Mouse (Mus musculus) MEL (cell line): ENCODE measurements around the gene Lima1. TPM values are rescaled to one million over a fixed set of nuclear protein-coding genes. Genes with fewer than 3 reads are reported as not detected.

Source experiments
- DNase-seq: peaks from one replicate; pipeline ENCODE4 v3.0.0; 2011; ENCODE audit warnings: low read depth, low spot score
- H3K27ac ChIP-seq: 2 replicates; pipeline ENCODE4 v1.5.1; 2012; ENCODE audit warnings: low read depth, mild to moderate bottlenecking, control low read depth, low read length, moderate library complexity; ENCODE audit not compliant: control insufficient read depth
- H3K27me3 ChIP-seq, 2 experiments: fragments of 150-350 bp in 1 of 2; sonication (generic) in 1 of 2; 2 replicates each; pipeline ENCODE4 v1.6.1; 2012; ENCODE audit warnings: low read length in 2 of 2, mild to moderate bottlenecking in 2 of 2, improper control_type of control experiment in 1 of 2, moderate library complexity in 1 of 2; ENCODE audit not compliant: insufficient read depth in 2 of 2, control insufficient read depth in 1 of 2
- H3K36me3 ChIP-seq, 2 experiments: 2 replicates each; pipeline ENCODE4 v1.6.1; 2012 to 2014; ENCODE audit warnings: low read length in 2 of 2, improper control_type of control experiment in 1 of 2, inconsistent platforms in 1 of 2, mild to moderate bottlenecking in 1 of 2; ENCODE audit not compliant: insufficient read depth in 2 of 2, control insufficient read depth in 1 of 2
- H3K4me1 ChIP-seq, 2 experiments: fragments of 150-350 bp in 1 of 2; sonication (generic) in 1 of 2; 2 replicates each; pipeline ENCODE4 v1.6.1; 2012; ENCODE audit warnings: low read length in 2 of 2, improper control_type of control experiment in 1 of 2, mild to moderate bottlenecking in 1 of 2; ENCODE audit not compliant: insufficient read depth in 2 of 2, control insufficient read depth in 1 of 2
- H3K4me3 ChIP-seq, 2 experiments: fragments of 150-350 bp in 1 of 2; sonication (generic) in 1 of 2; 2 replicates each; pipeline ENCODE4 v1.5.1; 2012; ENCODE audit warnings: low read depth in 2 of 2, low read length in 2 of 2, mild to moderate bottlenecking in 2 of 2, moderate library complexity in 2 of 2, control low read depth in 1 of 2, improper control_type of control experiment in 1 of 2; ENCODE audit not compliant: control insufficient read depth in 1 of 2, insufficient read depth in 1 of 2
- H3K79me2 ChIP-seq: 2 replicates; pipeline ENCODE4 v1.6.1; 2012; ENCODE audit warnings: mild to moderate bottlenecking, low read length, moderate library complexity; ENCODE audit not compliant: control insufficient read depth, poor library complexity, insufficient read depth
- H3K9ac ChIP-seq: 2 replicates; pipeline ENCODE4 v1.6.1; 2012; ENCODE audit warnings: low read depth, mild to moderate bottlenecking, control low read depth, low read length, moderate library complexity; ENCODE audit not compliant: control insufficient read depth, poor library complexity, severe bottlenecking
- H3K9me3 ChIP-seq: fragments of 150-350 bp; sonication (generic); replicated peaks from 2 replicates; pipeline ENCODE4 v1.6.1; 2012; ENCODE audit warnings: mild to moderate bottlenecking, low read length, improper control_type of control experiment, moderate library complexity; ENCODE audit not compliant: insufficient read depth
- CHD1 ChIP-seq: IDR thresholded peaks from 2 replicates; pipeline ENCODE4 v1.6.1; 2012; ENCODE audit warnings: low read depth, mild to moderate bottlenecking, inconsistent platforms, low read length, improper control_type of control experiment
- E2F4 ChIP-seq: IDR thresholded peaks from 2 replicates; pipeline ENCODE4 v1.6.1; 2011; ENCODE audit warnings: low read depth, low read length, improper control_type of control experiment, borderline replicate concordance
- GATA1 ChIP-seq: IDR thresholded peaks from 2 replicates; pipeline ENCODE4 v1.6.1; 2011; ENCODE audit warnings: low read depth, low read length, improper control_type of control experiment
- JUND ChIP-seq: IDR thresholded peaks from 2 replicates; pipeline ENCODE4 v1.6.1; 2011; ENCODE audit warnings: low read depth, mild to moderate bottlenecking, improper control_type of control experiment, low read length
- KAT2A ChIP-seq: conservative IDR thresholded peaks from 2 replicates; pipeline ENCODE4 v1.6.1; 2012; ENCODE audit warnings: low read depth, low read length, improper control_type of control experiment, inconsistent platforms
- MAX ChIP-seq: IDR thresholded peaks from 2 replicates; pipeline ENCODE4 v1.6.1; 2011; ENCODE audit warnings: low read length, improper control_type of control experiment
- MAZ ChIP-seq: IDR thresholded peaks from 2 replicates; pipeline ENCODE4 v1.6.1; 2012; ENCODE audit warnings: low read depth, mild to moderate bottlenecking, inconsistent platforms, low read length, improper control_type of control experiment
- MEF2A ChIP-seq: IDR thresholded peaks from 2 replicates; pipeline ENCODE4 v1.6.1; 2014; ENCODE audit warnings: low read depth, mild to moderate bottlenecking, inconsistent platforms, low read length, improper control_type of control experiment; ENCODE audit not compliant: poor library complexity, insufficient replicate concordance, severe bottlenecking; ENCODE audit errors: extremely low read depth
- MXI1 ChIP-seq: IDR thresholded peaks from 2 replicates; pipeline ENCODE4 v1.6.1; 2011; ENCODE audit warnings: mild to moderate bottlenecking, low read depth, low read length, improper control_type of control experiment
- MYB ChIP-seq: IDR thresholded peaks from 2 replicates; pipeline ENCODE4 v1.6.1; 2011; ENCODE audit warnings: mild to moderate bottlenecking, low read depth, low read length, improper control_type of control experiment
- NELFE ChIP-seq: IDR thresholded peaks from 2 replicates; pipeline ENCODE4 v1.6.1; 2011; ENCODE audit warnings: low read depth, low read length, improper control_type of control experiment
- NRF1 ChIP-seq: IDR thresholded peaks from 2 replicates; pipeline ENCODE4 v1.6.1; 2014; ENCODE audit warnings: low read depth, mild to moderate bottlenecking, inconsistent platforms, low read length, improper control_type of control experiment, moderate library complexity; ENCODE audit not compliant: poor library complexity, insufficient read depth, severe bottlenecking
- POLR2A ChIP-seq, 2 experiments: IDR thresholded peaks; 2 replicates each; pipeline ENCODE4 v1.6.1; 2011 to 2012; ENCODE audit warnings: low read length in 2 of 2, mild to moderate bottlenecking in 2 of 2, control low read depth in 1 of 2, improper control_type of control experiment in 1 of 2, low read depth in 1 of 2, moderate library complexity in 1 of 2; ENCODE audit not compliant: control insufficient read depth in 1 of 2, insufficient read depth in 1 of 2, poor library complexity in 1 of 2
- POLR2AphosphoS2 ChIP-seq: IDR thresholded peaks from 2 replicates; pipeline ENCODE4 v1.6.1; 2011; ENCODE audit warnings: low read length, improper control_type of control experiment
- RAD21 ChIP-seq: IDR thresholded peaks from 2 replicates; pipeline ENCODE4 v1.6.1; 2011; ENCODE audit warnings: mild to moderate bottlenecking, low read depth, low read length, improper control_type of control experiment
- TAL1 ChIP-seq: IDR thresholded peaks from 2 replicates; pipeline ENCODE4 v1.6.1; 2012; ENCODE audit warnings: mild to moderate bottlenecking, inconsistent platforms, low read length, moderate library complexity, mixed read lengths
- UBTF ChIP-seq: IDR thresholded peaks from 2 replicates; pipeline ENCODE4 v1.6.1; 2012; ENCODE audit warnings: low read depth, mild to moderate bottlenecking, inconsistent platforms, low read length, improper control_type of control experiment, moderate library complexity, borderline replicate concordance; ENCODE audit not compliant: insufficient read depth
- USF2 ChIP-seq, 2 experiments: IDR thresholded peaks; 2 replicates each; pipeline ENCODE4 v1.6.1; 2011 to 2012; ENCODE audit warnings: improper control_type of control experiment in 2 of 2, low read length in 2 of 2, borderline replicate concordance in 1 of 2, inconsistent platforms in 1 of 2, low read depth in 1 of 2, mild to moderate bottlenecking in 1 of 2; ENCODE audit not compliant: insufficient read depth in 1 of 2
- ZC3H11A ChIP-seq: IDR thresholded peaks from 2 replicates; pipeline ENCODE4 v1.6.1; 2012; ENCODE audit warnings: low read depth, mild to moderate bottlenecking, inconsistent platforms, low read length, improper control_type of control experiment
- ZKSCAN1 ChIP-seq: IDR thresholded peaks from 2 replicates; pipeline ENCODE4 v1.6.1; 2012; ENCODE audit warnings: low read depth, mild to moderate bottlenecking, inconsistent platforms, low read length, improper control_type of control experiment, moderate library complexity
- ZMIZ1 ChIP-seq: IDR thresholded peaks from 2 replicates; pipeline ENCODE4 v1.6.1; 2012; ENCODE audit warnings: low read depth, mild to moderate bottlenecking, inconsistent platforms, low read length, improper control_type of control experiment, moderate library complexity
- polyA plus RNA-seq, 2 experiments: library from polyadenylated mRNA; stranded (reverse) in 1 of 2; unstranded in 1 of 2; fragments of >175 nt in 1 of 2; fragments of >200 nt in 1 of 2; gene quantifications; 2 replicates each; pipeline versions ENCODE4 v1.2.1 to v1.2.4; 2012; ENCODE audit warnings: low replicate concordance in 2 of 2, low read depth in 1 of 2; ENCODE audit not compliant: insufficient read length in 2 of 2, insufficient read depth in 1 of 2, missing spikeins in 1 of 2
- total RNA-seq: library from RNA; depleted of rRNA; stranded (reverse); fragments of 300-350 nt; gene quantifications from 2 replicates; pipeline ENCODE4 v1.2.3, GENCODE M21; 2012

Gene Lima1
- total and polyA plus RNA-seq, 3 experiments = 1.1 to 7.9 TPM; not detected in 1

GRCm38 (mm10) chr15:99875334-99875869, at the start of gene Lima1 (continued):
- TF ChIP-seq MAZ (no peak), JUND (no peak), CHD1 (no peak)

- TF ChIP-seq ZKSCAN1 = no peak
- TF ChIP-seq NELFE = no peak
- Histone ChIP-seq H3K36me3 (no peaks in the 10 kb centered on the region), H3K79me2 (no peaks in the 10 kb centered on the region), H3K27ac (no peak overlapping the region), H3K9me3 (no peaks in the 10 kb centered on the region), H3K4me3 (no peak overlapping the region), H3K4me1 (no peaks in the 10 kb centered on the region), H3K27me3 (peaks cover 9 to 17% of the 10 kb centered on the region in 2 experiments), H3K9ac (no peak overlapping the region)
- DNase-seq = no peak
Observed at GRCm38 (mm10) chr15:99919601-99920158, 44.4 kb upstream of the Lima1 start.

GRCm38 (mm10) chr15:99917264-99917663, 42.0 kb upstream of the Lima1 start:
- Histone ChIP-seq H3K4me1 (no peaks in the 10 kb centered on the region), H3K4me3 (no peak overlapping the region), H3K79me2 (no peaks in the 10 kb centered on the region), H3K27me3 (peaks cover 13 to 22% of the 10 kb centered on the region in 2 experiments), H3K9ac (no peak overlapping the region), H3K9me3 (no peaks in the 10 kb centered on the region), H3K36me3 (no peaks in the 10 kb centered on the region), H3K27ac (no peak overlapping the region)
- no peak for DNase-seq
- TF ChIP-seq MEF2A (no peak), USF2 (IDR thresholded peaks at IDR 0.05; ENCODE audit: borderline replicate concordance in 1 of 2, insufficient read depth in 1 of 2, low read depth in 1 of 2, low read length in 2 of 2) (no peak), TAL1 (no peak), ZC3H11A (no peak)

- Histone ChIP-seq H3K4me3 (no peak overlapping the region), H3K27me3 (peaks cover 10 to 19% of the 10 kb centered on the region in 2 experiments), H3K79me2 (no peaks in the 10 kb centered on the region), H3K9ac (no peak overlapping the region), H3K27ac (no peak overlapping the region), H3K4me1 (no peaks in the 10 kb centered on the region), H3K9me3 (no peaks in the 10 kb centered on the region), H3K36me3 (no peaks in the 10 kb centered on the region)
- no peak for DNase-seq
- TF ChIP-seq ZMIZ1 (no peak), NRF1 (no peak), NELFE (no peak), RAD21 (no peak), MYB (no peak), E2F4 (no peak), UBTF (no peak), ZKSCAN1 (no peak), GATA1 (no peak), POLR2AphosphoS2 (no peak), MXI1 (no peak), USF2 (IDR thresholded peaks at IDR 0.05; ENCODE audit: borderline replicate concordance in 1 of 2, insufficient read depth in 1 of 2, low read depth in 1 of 2, low read length in 2 of 2) (no peak), POLR2A (IDR thresholded peaks at IDR 0.05; ENCODE audit: control insufficient read depth in 1 of 2, insufficient read depth in 1 of 2, low read depth in 1 of 2, low read length in 2 of 2, poor library complexity in 1 of 2) (no peak), KAT2A (no peak), MAX (no peak), MAZ (no peak)
Observed at GRCm38 (mm10) chr15:99914613-99915012, 39.4 kb upstream of the Lima1 start.
